Mouse (Mus musculus) A20 (cell line): Measurements from ENCODE around the gene Fam207a.

ENCODE experiments used
- DNase-seq: peaks from one replicate; pipeline ENCODE4 v3.0.0-alpha.2; 2011; ENCODE audit warnings: low read depth, low spot score

The Fam207a gene

DNA sequence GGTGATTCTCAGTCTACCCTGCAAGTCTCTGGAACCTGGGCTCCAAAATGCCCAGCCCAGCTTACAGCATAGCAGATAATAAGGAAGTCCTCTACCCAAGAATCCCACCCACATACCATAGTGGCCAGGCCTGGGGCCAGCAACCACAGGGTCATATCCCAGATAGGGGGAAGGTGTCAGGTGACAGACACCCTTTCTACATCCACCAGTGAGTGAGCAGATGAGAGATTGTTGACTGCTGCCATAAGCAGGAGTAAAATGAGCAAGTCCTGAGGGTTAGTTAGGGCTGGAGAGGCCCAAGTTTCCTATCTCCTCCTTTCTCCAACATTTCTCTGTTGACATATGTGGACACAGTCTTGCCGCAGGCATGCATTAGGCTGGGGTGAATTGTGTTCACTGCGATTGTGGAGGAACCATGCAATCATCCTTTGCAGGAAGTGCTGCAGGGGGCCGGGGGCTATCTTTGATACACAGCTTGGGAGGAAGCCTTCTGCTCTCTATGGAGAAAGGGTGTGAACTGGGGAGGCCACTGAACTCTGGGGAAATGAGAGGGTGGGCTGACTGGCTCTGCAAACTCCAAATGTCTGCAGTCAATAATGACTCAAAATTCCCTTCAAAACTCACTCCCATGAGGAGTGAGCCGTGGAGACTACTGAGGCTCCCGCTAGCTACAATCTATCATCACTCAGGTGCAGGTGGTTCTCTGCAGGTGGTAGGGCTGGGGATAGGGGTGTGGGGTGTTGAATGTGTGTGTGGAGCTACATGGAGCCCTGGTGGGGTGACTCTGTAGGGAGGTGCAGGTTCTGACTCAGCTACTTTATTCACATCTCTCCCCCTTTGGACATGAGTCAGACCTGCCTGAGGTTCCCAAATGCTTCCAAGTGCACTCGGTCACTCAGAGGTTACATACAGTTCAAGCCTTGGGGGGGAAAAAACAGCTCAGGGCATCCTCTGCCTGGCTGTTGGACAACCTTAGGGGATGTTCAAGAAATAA, 15.7 kb upstream of the Fam207a start:
- no peak for DNase-seq

DNA sequence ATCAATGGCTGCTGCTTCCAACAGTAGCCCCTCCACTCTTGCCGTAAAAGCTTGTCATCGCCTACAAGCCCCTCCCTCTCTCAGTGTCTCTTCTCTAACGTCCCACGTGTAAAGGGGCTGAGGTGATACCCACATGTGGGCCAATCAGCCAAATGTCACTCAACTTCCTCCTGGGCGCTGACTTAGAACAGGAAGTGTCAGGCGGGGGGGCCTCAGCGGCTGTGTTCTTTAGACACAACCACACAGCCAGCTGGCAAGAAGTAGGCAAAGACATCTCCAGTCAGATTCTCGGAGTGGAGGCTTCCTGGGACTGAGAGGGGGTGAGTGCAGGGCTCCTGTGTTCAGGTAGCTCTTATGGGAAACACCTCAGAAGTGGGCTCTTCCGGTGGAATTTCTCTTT, 14.6 kb upstream of the Fam207a start, which contains the start of gene Itgb2:
Gene Itgb2 (plus strand): TSS at position 113 of the 400 bp plus-strand sequence.
- peak; percentile 87 for DNase-seq

GRCm38 (mm10) chr10:77528634-77529033, 13.0 kb upstream of the Fam207a start:
- DNase-seq: no peak

GRCm38 (mm10) chr10:77526488-77526887, 10.9 kb upstream of the Fam207a start:
- DNase-seq: no peak

GRCm38 (mm10) chr10:77523321-77523720, 7.7 kb upstream of the Fam207a start:
- DNase-seq: no peak

GRCm38 (mm10) chr10:77522746-77523145, 7.2 kb upstream of the Fam207a start:
- DNase-seq: no peak

- no peak for DNase-seq
Observed at GRCm38 (mm10) chr10:77522021-77522731, 6.6 kb upstream of the Fam207a start.

DNA sequence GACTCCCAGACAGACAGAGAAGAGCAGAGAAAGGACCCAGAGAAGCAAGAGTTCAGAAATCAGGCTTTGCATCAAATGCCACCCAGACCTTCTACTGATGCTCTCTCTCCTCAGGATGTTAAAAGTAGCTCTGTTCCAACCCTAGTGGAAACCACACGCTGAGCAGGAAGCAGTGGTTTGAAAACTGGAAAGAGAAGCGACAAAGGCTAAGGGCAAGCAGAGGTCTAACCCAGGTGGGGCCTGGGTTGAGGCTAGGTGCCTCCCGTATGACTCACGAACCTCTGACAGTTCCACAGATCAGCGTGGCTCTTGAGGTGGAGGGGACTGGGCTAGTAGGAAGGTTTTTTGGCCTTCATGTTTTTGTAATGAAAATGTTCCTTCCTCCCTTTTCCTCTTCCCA, 4.9 kb upstream of the Fam207a start:
- no peak for DNase-seq

DNA sequence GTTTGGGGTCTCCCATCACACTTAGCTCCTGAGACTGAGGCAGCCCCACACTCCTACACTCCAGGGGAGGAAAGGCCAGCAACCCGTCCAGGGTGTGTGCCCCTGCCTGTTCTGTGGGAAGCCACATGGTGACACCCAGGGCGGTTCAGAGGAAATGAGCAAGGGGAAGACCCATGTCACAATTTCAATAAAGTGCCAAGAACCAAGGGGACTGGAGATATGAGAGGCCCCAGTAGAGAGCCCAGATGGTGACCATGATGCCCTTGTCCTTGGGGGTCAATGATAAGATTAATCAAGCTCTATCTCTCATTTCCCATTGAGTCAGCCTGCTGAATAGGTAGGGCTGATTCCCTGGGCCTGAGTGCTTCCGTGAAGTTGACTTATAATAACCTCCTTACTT, 3.6 kb upstream of the Fam207a start:
- DNase-seq: no peak

DNA sequence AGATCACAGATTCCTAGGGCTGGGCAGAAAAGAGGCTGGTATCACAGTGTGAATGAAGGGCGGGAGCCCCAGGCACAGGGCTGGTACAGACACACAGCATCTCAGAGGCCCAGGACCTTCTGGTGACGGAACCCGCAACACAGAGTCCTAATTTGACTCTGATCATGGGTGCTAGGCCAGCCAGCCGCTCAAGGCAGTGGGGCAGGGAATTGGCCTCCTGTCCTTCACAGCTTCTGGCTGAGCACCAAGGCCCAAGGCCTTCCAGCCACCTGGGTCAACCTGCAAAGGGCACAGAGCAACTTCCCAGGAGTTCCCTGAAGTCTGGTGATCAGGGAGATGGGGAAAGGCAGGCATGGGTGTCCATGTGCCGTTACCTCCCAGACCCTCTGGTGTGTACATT, 2.2 kb upstream of the Fam207a start:
- no peak for DNase-seq

DNA sequence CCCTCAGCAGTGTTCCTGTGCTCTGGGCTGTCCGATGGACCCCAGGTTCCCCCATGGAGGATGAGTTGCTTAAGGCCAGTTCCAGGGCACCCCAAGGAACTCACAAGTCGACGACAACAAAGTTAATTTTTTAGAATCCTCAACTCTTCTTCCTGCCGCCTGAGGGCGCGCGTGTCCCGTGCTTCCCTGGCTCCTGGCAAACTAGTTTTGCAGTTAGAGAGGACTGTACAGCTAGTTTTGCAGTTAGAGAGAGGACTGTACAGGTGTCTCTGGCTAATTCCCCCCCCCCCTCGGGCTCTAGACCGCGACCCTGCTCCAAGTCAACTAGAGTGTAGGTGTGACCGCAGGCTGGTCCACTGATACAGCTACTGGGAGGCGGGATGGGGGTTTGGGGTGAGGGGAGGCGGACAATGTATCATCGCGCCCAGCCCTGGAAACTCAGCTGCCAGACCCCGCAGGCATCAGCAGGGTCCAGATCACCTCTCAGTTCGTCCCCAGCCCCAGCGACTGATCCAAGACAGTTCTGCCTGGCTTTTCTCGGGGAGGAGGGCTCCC, 1.6 kb upstream of the Fam207a start:
- DNase-seq: peak; percentile 79

GRCm38 (mm10) chr10:77516379-77516951, 880 bp upstream of the Fam207a start:
- peak; percentile 70 for DNase-seq

DNA sequence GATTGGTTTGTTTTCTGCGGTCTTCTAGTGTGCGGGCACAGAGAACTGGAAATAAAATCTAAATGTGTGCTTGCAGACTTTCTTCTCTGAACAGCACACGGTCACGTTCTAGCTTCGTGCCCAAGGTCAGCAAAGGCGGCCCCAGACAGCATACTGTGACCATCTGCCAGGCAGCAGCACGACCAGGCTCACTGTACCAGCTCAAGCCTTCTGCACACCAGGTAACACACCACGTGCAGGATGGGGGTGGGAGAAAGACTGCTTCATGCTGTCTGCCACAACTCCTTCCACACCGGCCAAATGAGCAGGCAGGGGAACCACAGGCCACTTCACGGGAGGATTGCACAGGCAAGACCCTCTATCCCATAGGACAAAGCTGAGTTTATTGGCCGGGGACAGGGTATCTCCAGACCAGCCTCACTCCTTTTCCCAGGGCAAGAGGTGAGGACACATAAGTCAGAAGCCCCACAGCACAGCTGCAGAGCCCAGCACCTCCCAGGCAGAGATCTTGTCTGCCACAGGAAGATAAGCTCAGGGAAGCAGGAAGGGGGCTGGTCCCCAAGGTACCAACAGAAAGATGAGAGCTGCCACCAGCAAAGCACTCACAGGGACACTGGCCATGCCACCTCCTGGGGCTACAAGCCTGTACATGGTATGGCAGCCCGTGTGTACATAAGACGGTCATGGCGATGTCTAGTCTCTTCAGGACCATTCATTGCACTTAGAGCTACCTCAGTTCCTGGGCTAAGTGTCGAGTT, 5.2 kb downstream of the Fam207a start:
- no peak for DNase-seq

DNA sequence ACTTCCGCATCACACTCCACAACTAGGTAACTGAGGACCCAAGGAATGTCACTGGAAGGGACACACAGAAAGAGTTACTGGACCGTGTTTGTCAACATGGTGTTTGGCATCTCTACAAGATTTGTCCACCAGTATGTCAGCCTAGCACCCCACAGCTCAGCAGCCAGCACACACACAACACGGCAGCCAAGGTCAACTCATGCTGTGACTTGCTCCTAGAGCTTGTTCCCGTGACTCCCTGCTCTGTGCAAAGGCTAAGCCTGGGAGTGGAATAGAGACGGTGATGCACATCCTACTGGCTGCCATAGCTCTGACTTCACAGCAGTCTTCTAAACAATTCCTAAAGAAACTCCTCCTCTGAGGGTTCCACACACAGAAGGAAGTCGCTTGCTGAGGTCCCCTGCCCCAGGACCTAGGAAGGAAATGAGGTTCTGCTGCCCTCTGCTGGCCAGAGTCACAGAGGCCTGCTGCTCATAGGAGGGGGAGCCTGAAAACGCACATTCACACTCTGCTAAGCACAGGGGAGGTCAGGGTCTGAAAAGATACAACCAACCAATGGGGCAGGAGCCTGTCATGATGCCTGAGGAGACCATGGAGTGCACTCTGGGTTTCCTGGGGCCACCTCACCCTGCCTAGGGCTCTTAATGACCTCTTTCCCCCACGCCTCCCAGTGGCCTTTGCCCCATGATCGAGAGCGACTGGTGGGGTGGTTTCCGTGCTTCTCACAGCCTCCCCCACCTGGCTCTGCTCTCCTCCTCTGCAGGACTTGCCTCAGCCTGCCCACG, 6.0 kb downstream of the Fam207a start:
- peak; percentile 85 for DNase-seq

DNA sequence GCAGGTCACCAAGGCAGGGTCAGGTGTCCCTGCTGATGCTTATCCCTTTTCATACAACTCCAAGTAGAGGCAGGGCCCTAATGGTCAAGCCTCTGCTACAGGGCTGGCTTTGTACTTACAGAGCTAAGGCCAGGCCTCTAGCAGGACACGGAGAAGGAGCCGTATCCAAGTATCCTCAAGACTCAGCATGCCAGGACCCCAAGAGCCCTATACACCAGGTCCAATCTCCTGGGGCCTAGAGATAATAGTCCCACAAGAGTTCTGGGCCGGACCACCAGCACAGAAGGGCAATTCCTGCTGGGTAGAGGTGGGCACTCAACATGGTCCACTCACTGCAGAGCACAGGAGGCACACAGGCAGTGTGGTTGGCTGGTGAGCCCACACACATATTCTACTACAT, 6.8 kb downstream of the Fam207a start:
- DNase-seq: no peak

DNA sequence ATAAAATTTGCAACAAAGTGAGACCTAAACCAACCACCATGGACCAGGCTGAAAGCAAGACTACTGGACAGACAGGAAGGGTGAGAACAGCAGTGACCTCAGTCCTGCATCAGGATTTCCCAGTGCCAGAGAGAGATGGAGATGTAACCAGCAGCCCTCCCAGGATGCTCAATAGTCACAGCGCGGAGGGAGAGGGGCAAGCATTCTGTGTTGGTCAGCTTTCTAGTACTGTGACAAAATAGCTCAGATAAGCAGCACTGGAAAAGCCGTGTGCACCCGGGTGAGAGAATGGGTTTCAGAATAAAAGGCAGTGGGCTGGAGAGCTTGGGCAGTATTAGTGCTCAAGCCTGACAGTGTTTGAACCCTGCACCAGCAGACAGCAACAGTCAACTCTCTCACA, 7.8 kb downstream of the Fam207a start:
- no peak for DNase-seq

GRCm38 (mm10) chr10:77506961-77507577, 8.5 kb downstream of the Fam207a start:
- DNase-seq: peak; percentile 33

DNA sequence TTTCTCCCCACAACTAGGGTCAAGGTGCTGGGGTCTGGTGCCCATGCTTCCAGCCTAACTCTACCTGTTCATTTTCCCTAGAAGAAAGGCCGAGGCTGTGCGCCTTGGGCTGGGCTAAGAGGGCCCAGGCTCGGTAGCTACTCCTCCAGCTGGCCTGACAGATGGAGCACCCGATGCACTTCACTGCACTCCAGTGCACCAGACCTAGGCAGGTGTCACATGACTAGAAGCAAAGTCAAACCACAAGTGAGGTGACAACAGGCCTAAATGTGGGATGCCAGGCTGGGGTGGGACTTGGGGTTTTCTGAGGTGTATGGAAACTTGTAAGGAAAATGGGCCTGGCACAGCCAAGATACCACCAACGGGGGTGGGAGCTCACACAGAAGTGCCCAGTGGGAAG, 9.1 kb downstream of the Fam207a start:
- DNase-seq: peak; percentile 89

DNA sequence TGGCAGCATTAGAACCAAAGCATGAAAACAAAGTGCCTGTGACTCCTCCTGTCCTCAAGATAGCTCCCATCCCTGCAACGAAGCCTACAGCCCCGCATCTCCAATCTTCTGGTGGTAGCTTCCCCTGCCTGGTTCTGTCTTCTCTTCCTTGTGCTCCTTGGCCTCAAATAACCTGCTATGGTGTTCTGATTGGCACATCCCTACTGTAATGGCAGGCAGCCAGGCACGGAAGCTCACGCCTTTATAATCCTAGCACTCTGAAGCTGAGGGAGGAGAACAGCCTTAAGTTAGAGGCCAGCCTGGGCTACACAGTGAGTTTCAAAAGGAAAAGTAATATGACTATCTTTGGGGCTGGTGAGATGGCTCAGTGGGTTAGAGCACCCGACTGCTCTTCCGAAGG, 11.4 kb downstream of the Fam207a start:
- no peak for DNase-seq
